Mouse (Mus musculus) neural tube, embryonic 12.5 days (tissue): ENCODE measurements at regions not wholly inside any gene's neighbourhood (a gene's known extent, or its start where the extent isn't known, plus 50 kb on each side); places are given as distances from the start of the nearest gene placed in this dataset.
A peak's percentile ranks its signal among the peaks of the same experiment; 100 is the strongest.
"Not testable (repeated sequence)": the region's sequence is repeated elsewhere in the genome, so short reads cannot be mapped to it uniquely, and the experiment has no call there.

ENCODE experiments used
- ATAC-seq: fragments of 200-750 bp; cut with Nextera tagmentation; 2 replicates; pipeline ENCODE4 v1.8.0; 2017; ENCODE audit warnings: low read depth, mild to moderate bottlenecking, moderate TSS enrichment, moderate library complexity; ENCODE audit not compliant: low FRiP score
- H3K27ac ChIP-seq: fragments of 300-500 bp; sonication (generic); 2 replicates; pipeline ENCODE4 v1.5.1; 2016
- H3K27me3 ChIP-seq: fragments of 300-500 bp; sonication (generic); replicated peaks from 2 replicates; pipeline ENCODE4 v1.6.1; 2016; ENCODE audit warnings: mild to moderate bottlenecking
- H3K36me3 ChIP-seq: fragments of 300-500 bp; sonication (generic); 2 replicates; pipeline ENCODE4 v1.6.1; 2016; ENCODE audit warnings: mild to moderate bottlenecking
- H3K4me1 ChIP-seq: fragments of 300-500 bp; sonication (generic); 2 replicates; pipeline ENCODE4 v1.6.1; 2016
- H3K4me2 ChIP-seq: fragments of 300-500 bp; sonication (generic); replicated peaks from 2 replicates; pipeline ENCODE4 v1.6.1; 2016; ENCODE audit warnings: mild to moderate bottlenecking
- H3K4me3 ChIP-seq: fragments of 300-500 bp; sonication (generic); 2 replicates; pipeline ENCODE4 v1.5.1; 2016
- H3K9ac ChIP-seq: fragments of 300-500 bp; sonication (generic); 2 replicates; pipeline ENCODE4 v1.6.1; 2016; ENCODE audit warnings: mild to moderate bottlenecking
- H3K9me3 ChIP-seq: fragments of 300-500 bp; sonication (generic); 2 replicates; pipeline ENCODE4 v1.6.1; 2016; ENCODE audit warnings: mild to moderate bottlenecking
- WGBS: fragments of 180-500 bp; shearing (Covaris S2); methylation state at CpG from one replicate; pipeline ENCODE4 v1.1.7; 2016; 5-methylcytosine and 5-hydroxymethylcytosine counted together

GRCm38 (mm10) chr3:31708367-31708766 is 193.9 kb upstream of the Kcnmb2 start:
- not testable (repeated sequence) for H3K9ac ChIP-seq, H3K27me3 ChIP-seq, H3K9me3 ChIP-seq, H3K36me3 ChIP-seq, ATAC-seq, H3K4me3 ChIP-seq, H3K4me1 ChIP-seq, H3K27ac ChIP-seq, H3K4me2 ChIP-seq

DNA sequence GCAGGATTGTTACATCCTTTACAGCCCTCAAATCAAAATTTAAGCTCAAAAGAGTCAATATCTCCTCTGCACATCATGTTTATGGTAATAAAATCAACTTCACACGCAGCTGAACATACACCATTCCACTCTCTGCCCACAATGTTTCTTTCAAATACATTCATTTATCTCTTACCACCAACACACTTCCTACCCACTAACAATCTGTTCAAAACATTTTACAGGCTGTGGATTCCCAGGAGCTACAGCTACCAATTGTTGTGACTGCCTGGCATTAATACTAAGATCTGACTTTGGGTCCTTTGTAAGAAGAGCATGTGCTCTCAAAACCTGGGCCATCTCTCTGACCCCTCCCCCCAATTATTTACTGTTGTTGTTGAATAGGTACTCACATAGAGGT is 161.0 kb upstream of the Kcnmb2 start:
- Histone ChIP-seq H3K4me2 (no peak overlapping the region), H3K9me3 (no peaks in the 10 kb centered on the region), H3K36me3 (no peaks in the 10 kb centered on the region), H3K9ac (no peak overlapping the region), H3K4me1 (no peaks in the 10 kb centered on the region), H3K4me3 (no peak overlapping the region), H3K27ac (no peak overlapping the region), H3K27me3 (no peaks in the 10 kb centered on the region)
- no peak for ATAC-seq
- 80% methylated on average over 1 of the region's 1 CpGs for WGBS

DNA sequence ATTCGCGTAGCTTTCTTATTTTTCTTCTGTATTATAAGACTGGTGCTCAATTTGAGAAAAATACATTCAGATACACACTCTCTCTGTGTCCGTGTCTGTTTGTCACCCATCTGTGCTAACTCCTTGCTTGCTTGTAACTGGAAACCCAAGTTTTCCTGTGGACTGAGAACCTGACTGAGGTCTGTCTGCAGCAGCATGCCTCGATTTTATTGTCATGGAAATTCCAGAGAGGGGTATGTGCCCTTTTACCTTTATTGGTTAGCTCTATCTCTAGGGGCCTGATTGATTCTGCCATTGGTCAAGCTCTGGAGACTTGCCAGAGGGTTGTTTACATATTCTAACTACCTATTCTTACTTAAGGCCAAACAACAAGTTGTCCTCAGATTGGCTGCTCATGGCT is 146.4 kb upstream of the Kcnmb2 start:
- ATAC-seq: no peak
- WGBS: 83% methylated on average over 4 of the region's 4 CpGs
- H3K9ac ChIP-seq: no peak overlapping the region

GRCm38 (mm10) chr3:31769193-31769592 is 133.1 kb upstream of the Kcnmb2 start:
- Histone ChIP-seq H3K4me2 (no peak overlapping the region), H3K9ac (no peak overlapping the region), H3K27me3 (no peaks in the 10 kb centered on the region), H3K27ac (no peak overlapping the region), H3K9me3 (no peaks in the 10 kb centered on the region), H3K4me1 (no peaks in the 10 kb centered on the region), H3K36me3 (no peaks in the 10 kb centered on the region), H3K4me3 (no peak overlapping the region)
- 0 out of 2 replicates have a peak, but pooled peaks have one; percentile 33 for ATAC-seq
- 91% methylated on average over 1 of the region's 1 CpGs for WGBS

More for the DNA sequence above, 146.4 kb upstream of the Kcnmb2 start:
- H3K27ac ChIP-seq: no peak overlapping the region
- H3K4me2 ChIP-seq: no peak overlapping the region
- no peaks in the 10 kb centered on the region for H3K27me3 ChIP-seq
- no peaks in the 10 kb centered on the region for H3K4me1 ChIP-seq
- no peaks in the 10 kb centered on the region for H3K36me3 ChIP-seq
- H3K9me3 ChIP-seq: no peaks in the 10 kb centered on the region
- no peak overlapping the region for H3K4me3 ChIP-seq

- ATAC-seq: peak; percentile 72
- Histone ChIP-seq H3K36me3 (no peaks in the 10 kb centered on the region), H3K4me3 (no peak overlapping the region), H3K9ac (no peak overlapping the region), H3K4me1 (no peaks in the 10 kb centered on the region), H3K9me3 (no peaks in the 10 kb centered on the region), H3K27ac (no peak overlapping the region), H3K27me3 (no peaks in the 10 kb centered on the region), H3K4me2 (no peak overlapping the region)
- 36% methylated on average over 4 of the region's 4 CpGs for WGBS
Observed at GRCm38 (mm10) chr3:31790342-31790970, 111.9 kb upstream of the Kcnmb2 start.

DNA sequence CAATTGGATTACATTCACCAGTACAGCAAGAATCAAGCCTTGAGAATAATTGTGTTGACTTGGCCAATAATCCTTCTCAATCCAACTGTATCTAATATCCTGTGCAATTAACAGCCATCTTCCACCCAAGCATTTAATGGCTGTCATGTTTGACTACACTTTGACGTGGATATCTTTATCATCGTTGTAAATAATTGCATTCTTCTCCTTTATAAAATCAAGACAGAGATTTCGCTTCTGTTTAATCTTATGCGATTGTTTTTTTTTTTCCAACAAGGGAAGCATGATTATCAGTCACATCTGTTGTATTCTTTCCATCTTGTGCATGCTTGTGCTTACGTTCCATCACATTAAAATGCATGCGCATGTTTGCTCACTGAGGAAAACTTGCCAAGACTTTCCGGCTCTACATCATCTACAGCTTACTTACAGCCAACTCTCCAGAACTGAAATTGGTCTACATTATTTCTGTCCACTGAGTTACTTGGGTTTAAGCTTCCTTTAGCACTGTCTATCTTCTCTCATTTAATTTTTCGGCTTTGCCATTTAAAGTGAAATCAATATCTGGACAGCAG is 108.8 kb upstream of the Kcnmb2 start:
- Histone ChIP-seq H3K36me3 (no peaks in the 10 kb centered on the region), H3K27me3 (no peaks in the 10 kb centered on the region), H3K9ac (no peak overlapping the region), H3K4me2 (no peak overlapping the region), H3K4me3 (no peak overlapping the region), H3K9me3 (no peaks in the 10 kb centered on the region), H3K27ac (no peak overlapping the region), H3K4me1 (no peaks in the 10 kb centered on the region)
- ATAC-seq: no peak
- 91% methylated on average over 8 of the region's 8 CpGs for WGBS

DNA sequence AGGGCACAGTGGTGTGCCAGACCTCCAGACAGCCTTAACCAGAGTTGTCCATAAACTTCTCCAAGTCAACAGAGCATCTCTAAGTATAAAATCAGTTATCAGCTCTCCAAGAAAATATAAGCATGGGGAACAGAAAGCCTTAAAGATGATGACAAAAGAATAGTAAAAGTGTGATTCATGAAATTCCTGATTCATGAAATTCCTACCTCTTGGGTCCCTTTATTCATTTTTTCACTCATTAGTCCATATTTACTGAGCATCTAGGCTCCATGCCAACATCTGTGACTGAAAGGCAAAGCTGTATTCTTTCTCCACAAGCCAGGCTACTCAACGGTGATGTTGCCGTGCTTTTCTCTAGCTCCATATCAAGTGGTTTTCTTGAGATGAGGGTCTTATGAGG is 105.7 kb upstream of the Kcnmb2 start:
- ATAC-seq: no peak
- Histone ChIP-seq H3K27me3 (no peaks in the 10 kb centered on the region), H3K36me3 (no peaks in the 10 kb centered on the region), H3K27ac (no peak overlapping the region), H3K4me1 (no peaks in the 10 kb centered on the region), H3K4me2 (no peak overlapping the region), H3K4me3 (no peak overlapping the region), H3K9me3 (no peaks in the 10 kb centered on the region), H3K9ac (no peak overlapping the region)
- WGBS: 93% methylated on average over 2 of the region's 2 CpGs

- Histone ChIP-seq H3K27me3 (no peaks in the 10 kb centered on the region), H3K9me3 (no peaks in the 10 kb centered on the region), H3K9ac (no peak overlapping the region), H3K4me3 (no peak overlapping the region), H3K27ac (no peak overlapping the region), H3K4me2 (no peak overlapping the region), H3K4me1 (0 out of 2 replicates have a peak, but pooled peaks cover 6% of the 10 kb centered on the region), H3K36me3 (no peaks in the 10 kb centered on the region)
- ATAC-seq: no peak
- WGBS: 90% methylated on average over 4 of the region's 4 CpGs
Observed at GRCm38 (mm10) chr3:31799192-31799591, 103.1 kb upstream of the Kcnmb2 start.

GRCm38 (mm10) chr3:31804038-31804437 is 98.3 kb upstream of the Kcnmb2 start:
- H3K9me3 ChIP-seq: no peaks in the 10 kb centered on the region
- no peak for ATAC-seq
- H3K27me3 ChIP-seq: no peaks in the 10 kb centered on the region
- H3K9ac ChIP-seq: no peak overlapping the region
- H3K27ac ChIP-seq: no peak overlapping the region
- 55% methylated on average over 5 of the region's 5 CpGs for WGBS
- H3K4me3 ChIP-seq: no peak overlapping the region
- H3K4me1 ChIP-seq: 0 out of 2 replicates have a peak, but pooled peaks cover 6% of the 10 kb centered on the region
- H3K36me3 ChIP-seq: no peaks in the 10 kb centered on the region
- no peak overlapping the region for H3K4me2 ChIP-seq

- Histone ChIP-seq H3K4me3 (no peak overlapping the region), H3K4me1 (0 out of 2 replicates have a peak, but pooled peaks cover 6% of the 10 kb centered on the region), H3K9ac (no peak overlapping the region), H3K36me3 (no peaks in the 10 kb centered on the region), H3K27ac (no peak overlapping the region), H3K4me2 (no peak overlapping the region), H3K9me3 (no peaks in the 10 kb centered on the region), H3K27me3 (no peaks in the 10 kb centered on the region)
- no peak for ATAC-seq
- WGBS: 70% methylated on average over 2 of the region's 2 CpGs
Observed at GRCm38 (mm10) chr3:31807741-31808140, 94.6 kb upstream of the Kcnmb2 start.

- not testable (repeated sequence) for H3K27me3 ChIP-seq
- WGBS: 97% methylated on average over 13 of the region's 13 CpGs
Observed at GRCm38 (mm10) chr3:31809131-31809530, 93.2 kb upstream of the Kcnmb2 start.

GRCm38 (mm10) chr3:31811232-31811631 is 91.1 kb upstream of the Kcnmb2 start:
- WGBS: 74% methylated on average over 4 of the region's 4 CpGs
- Histone ChIP-seq H3K27me3 (no peaks in the 10 kb centered on the region), H3K9me3 (no peaks in the 10 kb centered on the region), H3K4me3 (no peak overlapping the region), H3K9ac (no peak overlapping the region), H3K4me1 (no peaks in the 10 kb centered on the region), H3K4me2 (no peak overlapping the region), H3K27ac (no peak overlapping the region), H3K36me3 (no peaks in the 10 kb centered on the region)
- no peak for ATAC-seq

More at GRCm38 (mm10) chr3:31809131-31809530, 93.2 kb upstream of the Kcnmb2 start:
- not testable (repeated sequence) for H3K27ac ChIP-seq, H3K9ac ChIP-seq, H3K4me2 ChIP-seq, H3K4me1 ChIP-seq, ATAC-seq, H3K36me3 ChIP-seq, H3K4me3 ChIP-seq, H3K9me3 ChIP-seq

DNA sequence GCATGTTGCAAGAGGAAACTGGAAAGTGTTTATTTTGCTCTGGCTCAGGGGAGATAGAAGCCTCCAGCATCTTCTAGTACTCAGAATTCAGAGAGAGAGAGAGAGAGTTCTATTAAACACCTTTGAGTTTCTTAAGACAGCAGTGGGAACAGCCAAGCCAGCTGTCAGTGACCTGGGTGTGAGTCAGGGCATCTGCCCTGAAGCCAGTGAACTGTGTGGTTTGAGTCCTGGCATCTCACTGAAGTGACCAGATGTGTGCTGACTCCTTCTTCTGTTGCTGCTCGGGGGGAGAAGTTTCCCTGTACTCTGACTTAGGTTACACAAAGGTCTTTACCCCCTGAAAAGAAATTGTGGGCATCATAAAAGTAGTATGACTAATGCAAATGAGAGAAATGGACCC is 70.4 kb upstream of the Kcnmb2 start:
- Histone ChIP-seq H3K4me1 (no peaks in the 10 kb centered on the region), H3K9me3 (no peaks in the 10 kb centered on the region), H3K36me3 (no peaks in the 10 kb centered on the region), H3K4me2 (no peak overlapping the region), H3K27ac (no peak overlapping the region), H3K4me3 (no peak overlapping the region), H3K27me3 (no peaks in the 10 kb centered on the region), H3K9ac (no peak overlapping the region)
- ATAC-seq: no peak
- WGBS: 29% methylated on average over 1 of the region's 1 CpGs
